Mouse (Mus musculus): Measurements from ENCODE around the gene Slc30a10. TPM values are rescaled to one million over a fixed set of nuclear protein-coding genes. Genes with fewer than 3 reads are reported as not detected.
A peak's percentile ranks its signal among the peaks of the same experiment; 100 is the strongest.

The Slc30a10 gene
- total RNA-seq, 4 experiments from 2014 or later: 8.1 to 9.0 (median 8.5) TPM

- no peak for DNase-seq (ENCODE audit: low spot score in 2 of 2)
Observed at GRCm38 (mm10) chr1:185460096-185460495, 5.4 kb downstream of the Slc30a10 start.

- DNase-seq (ENCODE audit: low spot score in 2 of 2): no peak
Observed at GRCm38 (mm10) chr1:185462889-185463288, 8.2 kb downstream of the Slc30a10 start.

GRCm38 (mm10) chr1:185469551-185470021, 14.9 kb downstream of the Slc30a10 start:
- DNase-seq (ENCODE audit: low spot score in 2 of 2): no peak

GRCm38 (mm10) chr1:185472025-185472720, 17.5 kb downstream of the Slc30a10 start:
- DNase-seq (ENCODE audit: low spot score in 2 of 2): no peak

- DNase-seq (ENCODE audit: low spot score in 2 of 2): no peak
Observed at GRCm38 (mm10) chr1:185472730-185473129, 18.1 kb downstream of the Slc30a10 start.

- no peak for DNase-seq (ENCODE audit: low spot score in 2 of 2)
Observed at GRCm38 (mm10) chr1:185473437-185473836, 18.8 kb downstream of the Slc30a10 start.

- no peak for DNase-seq (ENCODE audit: low spot score in 2 of 2)
Observed at GRCm38 (mm10) chr1:185479861-185480260, 25.2 kb downstream of the Slc30a10 start.

GRCm38 (mm10) chr1:185482001-185482761, 27.5 kb downstream of the Slc30a10 start:
- peak; percentile 14 to 21 for DNase-seq (ENCODE audit: low spot score in 2 of 2)

GRCm38 (mm10) chr1:185482762-185483161, 28.1 kb downstream of the Slc30a10 start:
- no peak for DNase-seq (ENCODE audit: low spot score in 2 of 2)

GRCm38 (mm10) chr1:185483356-185484057, 28.9 kb downstream of the Slc30a10 start:
- DNase-seq (ENCODE audit: low spot score in 2 of 2): no peak

- no peak for DNase-seq (ENCODE audit: low spot score in 2 of 2)
Observed at GRCm38 (mm10) chr1:185484281-185484680, 29.6 kb downstream of the Slc30a10 start.

GRCm38 (mm10) chr1:185489893-185490292, 35.2 kb downstream of the Slc30a10 start:
- DNase-seq (ENCODE audit: low spot score in 2 of 2): no peak

- DNase-seq (ENCODE audit: low spot score in 2 of 2): no peak
Observed at GRCm38 (mm10) chr1:185490603-185491002, 36.0 kb downstream of the Slc30a10 start.

- peak in 1 of 2 experiments; percentile 60 for DNase-seq (ENCODE audit: low spot score in 2 of 2)
Observed at GRCm38 (mm10) chr1:185493439-185494034, 38.9 kb downstream of the Slc30a10 start.

- no peak for DNase-seq (ENCODE audit: low spot score in 2 of 2)
Observed at GRCm38 (mm10) chr1:185496791-185497460, 42.3 kb downstream of the Slc30a10 start.

- no peak for DNase-seq (ENCODE audit: low spot score in 2 of 2)
Observed at GRCm38 (mm10) chr1:185500602-185501001, 46.0 kb downstream of the Slc30a10 start.

GRCm38 (mm10) chr1:185501801-185502340, 47.2 kb downstream of the Slc30a10 start:
- no peak for DNase-seq (ENCODE audit: low spot score in 2 of 2)

- no peak for DNase-seq (ENCODE audit: low spot score in 2 of 2)
Observed at GRCm38 (mm10) chr1:185502550-185502949, 47.9 kb downstream of the Slc30a10 start.

GRCm38 (mm10) chr1:185509042-185509441, 54.4 kb downstream of the Slc30a10 start:
- no peak for DNase-seq (ENCODE audit: low spot score in 2 of 2)

GRCm38 (mm10) chr1:185511306-185511705, 56.7 kb downstream of the Slc30a10 start:
- DNase-seq (ENCODE audit: low spot score in 2 of 2): no peak

- no peak for DNase-seq (ENCODE audit: low spot score in 2 of 2)
Observed at GRCm38 (mm10) chr1:185515526-185515979, 60.9 kb downstream of the Slc30a10 start.
